Mouse (Mus musculus): ENCODE results near the gene Nmnat1.

- TF ChIP-seq POLR2A (IDR thresholded peaks at IDR 0.05; ENCODE audit: insufficient read depth, low read depth, low read length) (no peak), CTCF (IDR thresholded peaks at IDR 0.05; ENCODE audit: insufficient read depth, low read depth, low read length) (no peak)
Measured at GRCm38 (mm10) chr4:149454263-149454662, 30.7 kb downstream of the Nmnat1 start.
